Mouse (Mus musculus) CH12.LX (cell line): ENCODE results near the gene Il13ra1.

Source experiments
- CTCF ChIP-seq, 2 experiments: IDR thresholded peaks in 1 of 2; conservative IDR thresholded peaks in 1 of 2; 2 replicates each; pipeline ENCODE4 v1.5.1; 2011 to 2012; ENCODE audit warnings: low read depth in 2 of 2, low read length in 2 of 2, improper control_type of control experiment in 1 of 2, inconsistent platforms in 1 of 2, mild to moderate bottlenecking in 1 of 2, moderate library complexity in 1 of 2
- ELF1 ChIP-seq: IDR thresholded peaks from 2 replicates; pipeline ENCODE4 v1.6.1; 2014; ENCODE audit warnings: low read depth, mild to moderate bottlenecking, inconsistent platforms, low read length, improper control_type of control experiment
- MAZ ChIP-seq: IDR thresholded peaks from 2 replicates; pipeline ENCODE4 v1.6.1; 2012; ENCODE audit warnings: low read depth, mild to moderate bottlenecking, inconsistent platforms, low read length, improper control_type of control experiment, moderate library complexity

DNA sequence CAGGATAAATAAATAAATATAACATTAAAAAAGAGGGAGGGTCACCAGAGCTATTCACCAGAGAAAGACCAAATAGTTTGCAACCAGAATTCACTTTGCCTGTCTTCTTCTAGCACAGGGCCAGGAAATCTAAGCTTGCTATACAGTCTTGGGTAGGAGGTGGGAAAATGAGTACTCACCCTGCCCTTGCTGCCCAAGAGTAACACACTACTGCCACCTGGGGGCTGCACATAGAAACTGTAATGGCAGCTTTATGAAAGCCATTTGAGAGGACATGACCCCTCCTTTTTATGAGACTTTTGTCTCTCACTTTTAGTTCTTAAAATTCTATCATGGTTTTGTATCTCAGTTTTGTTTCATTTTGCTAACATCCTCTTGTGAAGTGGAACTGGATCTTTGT lies 71.7 kb downstream of the Il13ra1 start:
- TF ChIP-seq ELF1 (no peak), MAZ (no peak), CTCF (conservative IDR thresholded peaks at IDR 0.05 in 1 of 2, IDR thresholded peaks at IDR 0.05 in 1 of 2; ENCODE audit: low read depth in 2 of 2, low read length in 2 of 2) (peak; percentile 11 to 74; a peak in 2 of 4 replicates)
